Mouse (Mus musculus) retina, embryonic 14.5 days (tissue): ENCODE data around the gene Abca4.

Source experiments
- DNase-seq: peaks from one replicate; pipeline ENCODE4 v3.0.0-alpha.2; 2015; ENCODE audit warnings: low spot score

Abca4 gene

DNA sequence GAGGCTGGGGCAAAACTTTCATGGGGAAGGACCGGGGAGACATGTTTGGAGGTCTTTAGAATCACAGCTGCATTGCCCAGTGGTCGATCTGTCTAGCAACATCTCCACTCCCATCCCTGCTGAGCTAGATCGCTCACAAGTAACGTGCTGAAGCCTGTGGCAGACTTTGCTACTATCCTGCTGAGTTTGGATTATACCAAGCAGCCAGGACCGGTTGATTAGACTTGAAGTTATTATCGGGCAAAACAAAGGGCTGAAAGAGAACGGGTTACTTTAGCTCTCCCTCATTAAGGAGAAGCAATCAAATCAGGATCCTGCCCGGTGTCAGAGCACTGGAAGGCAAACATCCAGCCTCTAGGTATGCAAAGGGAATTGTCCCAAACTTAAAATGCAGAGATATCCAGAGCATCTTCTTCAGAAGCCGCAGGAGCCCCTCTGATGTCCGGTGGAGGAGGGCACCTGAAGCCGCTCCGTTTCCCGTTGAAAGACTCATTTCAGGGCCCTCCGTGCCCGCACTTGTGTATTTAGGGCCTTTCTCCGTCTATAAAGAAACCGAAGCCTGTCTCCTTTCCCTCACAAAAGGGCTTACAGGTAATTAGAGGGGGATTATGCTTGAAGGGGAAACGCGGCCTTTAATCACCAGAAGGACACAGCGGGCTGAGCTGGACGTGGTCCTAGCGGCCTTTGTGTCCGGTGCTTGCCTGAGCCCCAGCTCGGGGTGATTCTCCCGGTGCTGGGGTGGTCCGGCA, at the start of gene Abca4:
Abca4 (plus strand) TSS at position 645 of the 749 bp plus-strand sequence.
- DNase-seq = peak; percentile 69

DNA sequence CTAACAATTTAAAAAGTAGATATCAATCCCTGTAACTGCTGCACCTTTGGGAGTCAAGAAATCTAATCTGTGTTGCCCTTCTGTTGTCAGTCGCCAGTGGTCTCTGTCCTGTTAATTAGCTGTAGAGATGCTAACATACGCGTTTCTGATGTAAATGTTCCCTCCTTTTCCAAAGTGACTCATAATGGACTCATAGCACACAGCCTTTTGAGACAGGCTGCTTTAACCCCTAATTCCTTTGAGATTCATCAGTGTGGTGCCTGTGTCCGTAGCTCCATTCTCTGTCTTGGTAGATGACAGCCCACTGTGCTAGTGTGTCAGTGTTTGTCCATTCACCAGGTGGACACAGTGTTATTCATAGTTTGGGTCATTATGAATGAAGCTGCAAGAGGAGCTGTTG, 49.1 kb upstream of the Abca4 start:
- DNase-seq = no peak

DNA sequence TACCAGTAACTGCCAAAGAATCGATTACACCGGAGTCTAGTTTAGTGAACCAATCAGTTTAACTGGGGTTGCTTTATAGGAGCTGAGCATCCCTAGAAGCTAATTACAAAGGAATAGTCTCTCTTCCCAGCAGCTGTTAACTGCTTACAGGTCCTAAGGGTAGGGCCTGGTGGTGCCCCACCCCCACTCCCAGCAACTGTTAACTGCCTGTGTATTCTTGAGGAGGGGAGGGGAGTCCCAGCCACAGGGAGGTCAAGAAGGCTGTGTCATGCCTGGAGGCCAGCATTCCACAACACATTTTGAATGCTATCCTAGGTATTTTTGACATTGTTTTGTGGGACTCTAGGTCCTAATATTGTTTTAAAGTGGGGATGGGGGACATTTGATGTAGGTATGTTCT, 44.3 kb upstream of the Abca4 start:
- no peak for DNase-seq

DNA sequence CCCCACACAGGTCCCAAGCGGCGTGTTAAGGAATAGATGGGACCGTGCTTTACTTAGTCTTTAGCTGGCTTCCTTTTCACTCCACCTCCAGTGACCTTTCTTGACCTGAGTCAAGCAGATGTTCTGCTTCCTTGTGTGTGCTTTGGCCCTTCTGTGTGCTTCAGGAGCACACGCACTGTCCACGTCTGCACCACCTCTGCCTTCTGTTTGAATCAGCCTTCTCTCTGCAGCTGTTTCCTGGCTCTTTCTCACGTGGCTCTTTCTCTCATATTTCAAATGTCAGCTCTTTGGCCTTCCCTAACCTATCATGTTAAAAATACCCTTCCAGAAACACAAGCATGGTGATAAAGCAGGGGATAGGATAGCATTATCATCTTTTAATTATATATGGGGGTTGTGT, 42.7 kb upstream of the Abca4 start:
- no peak for DNase-seq

DNA sequence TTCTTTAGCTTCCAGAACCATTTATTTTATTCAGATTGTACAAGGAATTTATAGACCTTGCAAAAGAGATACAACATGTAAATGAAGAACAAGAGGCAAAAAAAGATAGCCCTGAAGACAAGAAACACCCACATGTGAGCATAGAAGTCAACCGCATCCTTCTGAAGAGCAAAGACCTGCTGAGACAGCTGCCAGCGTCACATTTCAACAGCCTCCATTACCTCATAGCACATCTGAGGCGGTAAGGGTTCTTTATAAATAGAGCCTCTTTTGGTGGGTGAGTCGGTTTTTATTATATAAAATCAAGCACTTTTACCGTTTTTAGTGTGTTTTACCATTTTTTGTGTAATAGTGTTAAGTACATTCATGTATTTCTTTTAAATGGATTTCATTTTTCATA, 34.4 kb upstream of the Abca4 start:
- DNase-seq = no peak

DNA sequence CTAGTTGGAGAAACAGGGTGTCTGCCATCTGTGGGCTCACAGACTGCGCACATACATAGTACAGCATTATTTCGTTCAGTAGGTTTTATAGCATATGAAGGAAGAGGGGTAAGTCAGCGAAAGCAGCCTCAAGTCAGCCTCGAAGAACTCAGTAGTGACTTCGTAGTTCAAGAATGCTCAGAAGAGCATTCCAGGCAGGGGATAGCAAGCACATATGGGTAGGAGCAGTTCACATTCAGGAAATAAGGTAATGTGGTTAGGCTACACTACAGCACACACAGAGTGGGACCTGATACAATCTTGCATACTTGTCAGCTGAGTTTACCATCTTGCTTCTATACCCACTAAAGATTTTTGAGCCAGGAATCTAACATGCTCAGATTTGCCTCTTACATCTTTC, 34.0 kb upstream of the Abca4 start:
- DNase-seq = no peak

DNA sequence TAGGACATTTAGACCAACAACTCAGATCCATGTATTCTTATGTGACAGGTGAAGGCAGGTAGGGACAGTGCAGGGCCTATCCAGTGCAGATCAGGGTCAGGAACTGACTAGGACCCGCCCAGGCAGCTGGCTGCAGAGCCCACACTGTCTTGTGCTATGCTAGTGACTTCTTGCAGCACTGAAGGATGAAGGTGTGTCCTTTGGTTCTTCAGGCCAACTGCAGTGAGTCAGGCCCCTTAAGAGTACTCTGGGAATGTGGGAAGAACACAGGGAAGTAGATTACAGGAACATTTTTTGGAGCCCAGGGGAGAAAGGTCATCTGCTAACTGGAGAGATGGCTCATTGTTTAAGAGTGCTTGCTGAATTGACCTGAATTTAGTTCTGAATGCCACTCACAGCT, 31.8 kb upstream of the Abca4 start:
- no peak for DNase-seq

DNA sequence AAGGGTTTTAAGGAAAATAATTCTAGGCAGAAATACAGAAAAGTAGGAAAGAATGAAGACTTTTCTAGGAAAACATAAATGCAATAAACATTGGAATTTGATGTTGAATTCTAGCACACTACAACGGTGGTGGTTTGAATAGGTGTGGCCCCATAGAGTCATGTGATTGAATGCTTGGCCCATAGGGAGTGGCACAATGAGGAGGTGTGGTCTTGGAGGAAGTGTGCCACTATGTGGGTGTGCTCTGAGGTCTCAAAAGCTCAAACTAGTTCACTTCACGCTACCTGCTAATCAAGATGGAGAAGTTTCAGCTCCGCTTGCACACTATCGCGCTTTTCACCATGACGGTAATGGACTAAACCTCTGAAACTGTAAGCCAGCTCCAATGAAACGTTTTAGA, 25.8 kb upstream of the Abca4 start:
- DNase-seq = no peak

DNA sequence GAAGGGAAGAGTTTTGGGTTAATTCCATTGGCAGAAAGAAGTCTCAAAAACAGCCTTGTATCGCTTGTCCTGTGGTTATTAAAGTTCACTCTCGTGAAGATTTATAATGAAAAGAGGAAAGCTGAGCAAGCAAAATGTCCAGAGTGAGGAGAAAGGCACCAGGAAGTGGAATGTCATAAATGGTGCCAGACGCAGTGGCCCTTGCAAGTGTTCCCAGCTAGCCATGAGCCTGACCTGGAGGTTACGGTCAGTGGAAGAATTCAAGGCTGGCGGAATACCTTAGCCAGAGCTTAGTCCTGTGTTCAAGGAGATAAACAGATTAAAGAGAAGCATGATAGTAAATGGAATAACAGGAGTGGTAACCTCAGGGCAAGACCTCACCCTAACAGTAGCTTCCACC, 25.1 kb upstream of the Abca4 start:
- DNase-seq = no peak

DNA sequence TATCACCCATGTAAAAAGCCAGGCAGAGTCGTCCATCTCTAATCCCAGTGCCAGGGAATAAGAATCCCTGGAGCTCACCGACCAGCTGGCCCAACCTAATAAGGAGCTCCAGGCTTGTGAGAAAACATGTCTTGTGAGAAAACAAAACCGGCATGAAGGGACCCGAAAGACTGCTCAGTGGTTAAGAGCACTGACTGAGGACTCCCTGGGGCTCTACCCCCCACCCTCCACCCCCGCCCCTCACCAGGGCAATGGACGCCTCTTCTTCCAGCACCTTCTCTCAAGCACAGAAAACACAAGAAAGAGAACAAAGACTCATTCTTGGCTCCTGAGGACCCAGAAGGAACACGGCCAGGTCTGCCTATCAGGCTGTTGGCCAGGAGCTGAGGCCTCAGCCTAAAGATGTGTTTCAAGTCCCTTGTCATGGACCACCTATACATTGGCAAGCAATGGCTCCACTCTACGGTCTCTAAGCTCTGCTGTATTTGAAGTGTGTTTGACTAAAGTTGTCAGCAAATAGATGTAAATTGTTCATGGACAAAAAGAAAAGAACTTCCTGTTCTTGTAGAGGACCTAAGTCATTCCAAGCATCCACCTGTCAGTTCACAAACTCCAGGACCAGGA, 23.1 kb upstream of the Abca4 start:
- DNase-seq = no peak

DNA sequence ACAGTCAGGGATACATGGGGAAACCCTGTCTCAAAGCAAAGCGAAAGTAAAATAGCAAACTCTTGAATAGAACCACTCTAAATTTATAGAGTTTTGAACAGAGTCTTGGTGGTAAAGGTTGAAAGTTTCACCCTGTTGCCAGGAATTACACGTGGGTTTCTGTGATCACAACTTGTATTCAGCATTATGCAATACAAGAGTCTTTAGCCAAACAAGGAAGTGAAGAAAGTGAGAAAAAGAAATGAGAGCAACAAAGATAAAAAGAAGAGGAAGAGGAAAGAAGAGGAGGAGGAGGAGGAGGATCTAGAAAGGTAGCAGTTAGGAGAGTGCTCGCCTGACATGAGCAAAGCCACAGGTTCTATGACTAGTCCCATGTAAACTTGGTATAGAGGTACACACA, 21.9 kb upstream of the Abca4 start:
- no peak for DNase-seq

DNA sequence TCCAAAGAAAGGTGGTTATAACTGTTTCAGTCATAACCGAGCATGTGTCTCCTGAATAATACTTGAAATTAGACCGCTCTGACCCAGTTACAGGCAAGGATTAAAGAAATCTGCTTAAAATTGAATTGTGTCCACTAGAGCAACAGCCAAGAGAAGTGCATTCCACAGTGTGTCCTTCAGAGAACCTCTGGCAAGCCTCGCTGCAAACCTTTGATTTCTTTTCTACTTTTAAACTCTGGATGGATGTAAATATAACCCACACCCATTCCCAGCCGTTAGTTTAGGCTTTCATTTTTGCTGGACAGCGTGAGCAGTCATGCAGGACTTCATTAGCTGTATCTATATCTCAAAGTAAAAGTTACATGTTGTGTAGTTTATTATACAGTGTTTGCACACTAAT, 17.6 kb upstream of the Abca4 start:
- DNase-seq = no peak

DNA sequence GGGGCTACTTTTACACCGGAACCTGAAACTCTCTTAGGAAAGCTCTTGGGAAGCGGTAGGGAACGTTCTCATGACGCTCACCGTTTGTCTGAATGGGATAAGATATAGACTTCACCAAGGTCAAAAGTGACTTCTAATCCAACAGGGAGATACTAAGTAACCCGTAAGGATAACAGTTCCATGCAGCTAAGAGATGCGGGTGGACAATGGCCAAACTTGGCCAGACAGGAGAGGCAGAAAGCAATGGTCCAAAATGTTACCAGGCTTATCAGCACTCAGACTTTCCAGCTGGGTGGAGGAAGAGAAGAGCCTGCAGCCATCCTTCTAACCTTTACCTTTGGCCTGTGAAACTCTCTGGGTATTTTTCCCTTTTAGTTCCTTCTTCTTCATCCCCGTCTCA, 16.5 kb upstream of the Abca4 start:
- no peak for DNase-seq

DNA sequence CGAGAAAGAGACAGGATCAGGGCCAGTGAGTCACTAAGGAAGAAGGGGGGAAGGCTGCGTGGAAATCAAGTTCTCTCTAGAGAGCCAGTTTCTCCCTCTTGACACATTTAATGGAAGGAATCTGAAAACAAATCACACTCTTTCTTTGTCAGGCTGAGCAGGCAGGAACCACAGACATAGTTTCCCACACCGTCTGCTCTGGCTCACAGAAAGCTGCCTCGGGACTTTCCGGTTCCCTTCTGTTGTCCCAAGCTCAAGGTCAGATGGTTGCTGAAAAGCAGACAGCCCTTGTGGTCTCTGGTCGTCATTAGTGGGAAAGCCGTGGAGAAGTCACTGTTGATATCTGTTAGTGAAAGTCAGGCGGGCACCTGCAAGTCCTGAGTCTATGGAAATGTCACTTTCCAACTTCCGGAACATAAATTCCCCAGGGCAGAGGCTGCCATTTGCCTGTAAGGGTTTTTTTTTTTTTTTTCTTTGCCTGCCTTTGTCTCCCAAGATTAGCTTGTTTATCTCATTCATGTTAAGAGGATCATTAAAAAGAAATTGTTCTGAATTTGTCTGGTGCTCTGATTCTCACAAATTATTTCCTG, 10.9 kb upstream of the Abca4 start:
- DNase-seq = no peak

DNA sequence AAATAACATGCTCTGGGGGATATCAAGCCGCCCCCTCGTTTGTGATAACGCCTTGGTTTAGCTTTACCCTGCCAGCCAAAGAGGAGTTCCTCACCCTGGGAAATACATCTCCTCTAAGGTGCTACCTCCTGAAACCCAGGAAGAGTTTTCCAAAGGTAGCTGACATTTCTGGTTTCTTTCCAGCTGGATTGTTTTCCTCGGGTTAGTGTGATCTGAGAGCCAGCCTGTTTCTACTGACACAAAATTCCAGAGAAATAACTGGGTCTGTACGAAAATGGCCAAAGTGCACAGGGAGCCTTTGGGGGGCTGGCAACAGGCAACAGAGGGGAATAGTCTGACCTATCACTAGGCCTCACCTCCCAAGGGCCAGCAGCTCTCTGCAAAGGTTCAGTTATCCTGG, 10.0 kb upstream of the Abca4 start:
- DNase-seq = no peak

DNA sequence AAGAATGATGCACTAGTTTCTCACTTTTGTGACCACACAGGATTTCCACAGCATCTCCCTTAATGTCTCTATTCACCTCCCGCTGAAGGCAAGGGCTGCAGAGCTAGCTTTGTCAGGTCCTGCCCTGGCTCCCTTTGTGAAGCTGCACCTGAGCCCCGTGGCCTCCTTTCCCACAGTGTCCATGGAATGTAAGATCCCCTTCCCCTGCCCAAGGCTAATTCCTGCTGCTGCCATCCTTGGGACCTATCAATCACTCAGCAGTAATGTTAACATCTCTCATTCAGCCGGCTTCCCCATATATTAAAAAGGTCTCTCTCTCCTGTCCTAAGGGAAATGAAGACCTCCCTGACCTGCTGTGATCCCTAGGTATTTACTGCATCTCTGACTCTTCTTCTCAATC, 9.2 kb upstream of the Abca4 start:
- DNase-seq = no peak

DNA sequence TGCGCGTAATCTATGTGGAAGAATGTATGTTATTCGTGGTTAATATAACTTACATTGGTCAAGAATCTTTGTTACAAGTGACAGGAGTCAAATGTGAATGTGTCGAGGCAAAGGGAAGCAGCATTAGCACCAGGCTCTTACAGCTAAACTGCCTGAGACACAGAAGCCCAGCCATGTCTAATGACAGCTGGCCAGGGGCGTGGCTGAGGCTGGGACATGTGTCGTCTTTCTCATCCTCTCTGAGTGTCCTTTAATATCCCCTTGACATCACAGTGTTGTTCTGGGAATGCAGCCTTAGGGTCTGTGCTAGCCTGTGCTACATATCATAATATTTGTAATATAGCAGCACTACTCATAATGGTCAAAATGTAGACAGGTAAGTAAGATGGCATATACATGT, 3.7 kb upstream of the Abca4 start:
- DNase-seq = no peak

DNA sequence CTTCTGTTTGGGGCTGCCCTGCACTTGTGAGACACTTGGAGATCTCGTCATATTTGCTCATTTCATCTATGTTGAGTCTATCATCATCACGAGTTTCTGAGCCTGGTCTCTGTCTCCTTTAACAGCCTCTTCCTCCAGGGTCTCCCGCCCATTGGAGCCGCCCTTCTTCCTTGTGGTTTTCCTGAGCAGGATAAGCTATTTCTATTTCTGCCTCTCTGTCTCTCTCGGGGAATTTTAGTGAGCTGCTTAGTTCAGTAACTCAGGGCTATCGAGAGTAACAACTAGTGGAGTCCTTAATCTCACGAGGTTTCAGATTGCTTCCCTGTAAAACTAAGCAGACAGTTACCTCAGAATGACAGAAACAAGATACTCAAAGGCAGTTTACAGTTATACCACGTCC, 1.1 kb upstream of the Abca4 start:
- DNase-seq = peak; percentile 17

DNA sequence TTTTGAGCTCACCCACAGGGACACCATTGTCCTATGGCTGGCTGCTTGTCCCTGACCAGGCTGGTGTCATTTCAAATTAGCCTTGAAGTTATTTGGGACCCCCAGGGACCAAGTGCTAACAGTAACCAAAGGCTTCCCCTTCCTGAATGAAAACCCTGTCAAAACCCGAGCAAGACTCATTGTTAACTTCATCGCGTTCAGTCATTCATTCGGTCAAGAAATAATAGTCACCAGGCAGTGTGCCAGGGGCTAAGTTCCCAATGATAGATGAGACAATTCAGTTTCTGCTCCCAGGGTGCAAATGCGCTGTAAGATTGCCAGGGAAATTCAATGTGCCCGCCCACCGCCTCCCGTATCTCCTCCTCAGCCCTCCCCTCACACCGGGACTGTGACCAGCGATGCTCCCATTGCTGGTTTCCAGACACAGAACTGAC, 2.0 kb downstream of the Abca4 start:
- peak; percentile 43 for DNase-seq

DNA sequence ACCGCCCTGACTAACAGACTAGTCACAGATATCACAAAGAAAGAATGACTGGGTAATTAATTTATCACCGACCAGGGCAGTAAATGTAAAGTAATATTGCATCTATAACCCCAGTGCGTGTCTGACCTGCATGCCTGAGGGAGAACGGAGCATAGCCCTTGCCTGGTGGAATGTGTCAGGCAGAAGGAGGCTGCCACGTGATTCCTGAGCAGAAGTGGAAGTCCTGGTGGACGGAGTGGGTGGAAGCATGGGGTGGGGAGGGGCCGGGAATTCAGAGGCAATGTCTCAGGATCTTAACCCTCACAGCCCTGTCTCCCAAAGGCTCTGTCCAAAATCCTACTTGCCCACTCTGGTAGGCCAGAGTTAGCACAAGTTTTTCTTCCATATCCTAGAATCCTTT, 3.2 kb downstream of the Abca4 start:
- peak; percentile 43 for DNase-seq

DNA sequence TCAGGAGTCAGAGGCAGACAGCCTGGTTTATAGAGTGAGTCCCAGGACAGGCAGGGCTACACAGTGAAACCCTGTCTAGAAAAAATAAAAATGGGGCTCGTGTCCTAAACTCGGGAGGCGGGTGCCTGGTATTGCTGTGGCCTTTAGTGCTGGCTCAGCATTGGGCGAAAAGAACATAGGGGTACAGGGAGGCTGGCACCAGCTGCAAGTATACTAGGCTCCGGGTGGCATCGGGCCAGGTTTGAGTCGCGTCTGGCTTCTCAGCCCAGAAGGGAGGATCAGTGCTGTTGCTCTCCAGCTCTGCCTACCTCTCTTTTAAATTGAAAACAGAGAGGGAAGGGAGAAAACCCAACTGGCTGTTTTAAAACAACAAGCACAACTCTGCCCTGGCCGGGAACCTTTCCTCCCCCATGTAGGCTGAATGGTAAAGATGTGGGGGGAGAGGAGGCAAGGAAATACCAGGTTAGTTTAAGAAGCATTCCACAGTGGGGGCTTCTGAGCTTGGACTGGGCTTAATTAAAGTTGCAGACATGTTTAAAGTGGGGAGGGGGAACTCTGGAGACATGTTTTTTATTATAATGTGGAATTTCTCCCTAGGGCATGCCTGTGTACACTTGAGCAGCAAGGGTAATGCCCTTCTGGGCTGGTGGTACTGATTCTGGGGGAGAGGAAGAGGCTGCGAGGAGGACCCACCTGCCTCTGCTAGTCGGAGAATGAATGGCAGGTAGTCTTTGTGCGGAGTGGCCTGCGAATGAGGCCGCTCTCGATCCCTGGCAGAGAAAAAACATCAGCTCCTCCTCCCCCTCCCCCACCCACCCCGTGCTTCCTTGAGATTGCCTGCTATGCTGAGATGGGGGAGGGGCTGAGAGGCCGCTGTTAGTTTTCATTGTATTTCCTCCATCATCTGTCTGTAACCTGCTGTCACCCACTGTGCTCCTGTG, 3.9 kb downstream of the Abca4 start:
- DNase-seq = peak; percentile 54

DNA sequence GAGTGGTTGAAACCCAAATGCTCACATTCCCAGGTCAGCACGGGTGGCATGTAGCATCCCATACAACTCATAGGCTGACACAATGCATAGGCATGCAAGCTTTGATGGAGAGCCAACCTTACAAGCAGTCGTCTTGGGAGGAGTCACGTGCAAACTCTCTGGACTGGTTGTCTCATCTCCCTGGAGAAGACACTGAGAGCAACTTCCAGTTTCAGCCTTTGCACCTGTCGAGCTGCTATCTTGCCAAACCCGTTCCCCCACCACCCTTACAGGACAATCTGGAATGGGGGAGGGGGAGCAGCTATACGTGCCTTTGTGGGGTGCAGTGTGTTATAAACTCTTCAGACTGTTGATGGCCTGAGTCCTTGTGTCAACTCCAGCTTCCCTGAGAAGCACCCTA, 4.9 kb downstream of the Abca4 start:
- no peak for DNase-seq
